Mouse (Mus musculus) hematopoietic multipotent progenitor cell, adult 10-12 weeks (in vitro differentiated cells): Measurements from ENCODE around the gene Parp12. TPM values are rescaled to one million over a fixed set of nuclear protein-coding genes. Genes with fewer than 3 reads are reported as not detected.

Experiments
- polyA plus RNA-seq: library from polyadenylated mRNA; stranded (reverse); fragments of >175 nt; gene quantifications from 2 replicates; pipeline ENCODE4 v1.2.3, GENCODE M21; 2012; ENCODE audit warnings: low replicate concordance

Parp12 gene
- 2.1 and 3.3 TPM in 2 replicates for polyA plus RNA-seq

GRCm38 (mm10) chr6:39117584-39118455 is at the start of gene Parp12:
Parp12 (minus strand) TSS chr6:39118349.

Other genes starting within 250 kb of the Parp12 start
- 5.9 and 7.2 TPM in 2 replicates for gene Tbxas1, start 242.9 kb downstream of the Parp12 start, polyA plus RNA-seq
- 29.4 and 48.3 TPM in 2 replicates for gene Hipk2, start 242.2 kb downstream of the Parp12 start, polyA plus RNA-seq
- gene Kdm7a, start 88.4 kb upstream of the Parp12 start, polyA plus RNA-seq, result 4.2 and 8.0 TPM in 2 replicates